Mouse (Mus musculus) macrophage (primary cell): ENCODE measurements around the gene Cdk19. TPM values are rescaled to one million over a fixed set of nuclear protein-coding genes. Genes with fewer than 3 reads are reported as not detected.
"Not testable (repeated sequence)": the region's sequence is repeated elsewhere in the genome, so short reads cannot be mapped to it uniquely, and the experiment has no call there.

ENCODE experiments used
- H3K27ac ChIP-seq: fragments of 350-480 bp; formaldehyde crosslinking; 2 replicates; pipeline ENCODE4 v1.9.0; 2021
- H3K36me3 ChIP-seq: fragments of 350-480 bp; formaldehyde crosslinking; 2 replicates; pipeline ENCODE4 v1.9.0; 2021; ENCODE audit errors: inconsistent target
- H3K4me3 ChIP-seq: fragments of 350-480 bp; formaldehyde crosslinking; 2 replicates; pipeline ENCODE4 v1.9.0; 2021; ENCODE audit errors: inconsistent target
- H3K79me2 ChIP-seq: fragments of 350-480 bp; formaldehyde crosslinking; 2 replicates; pipeline ENCODE4 v1.9.0; 2021; ENCODE audit errors: inconsistent target
- WGBS: methylation state at CpG from one replicate; pipeline ENCODE4 v1.1.7; 2026; ENCODE audit warnings: inconsistent platforms; ENCODE audit not compliant: missing documents; 5-methylcytosine and 5-hydroxymethylcytosine counted together
- polyA plus RNA-seq: library from polyadenylated mRNA; stranded (reverse); fragments of 250-400 nt; gene quantifications from 3 replicates; pipeline ENCODE4 v1.2.4, GENCODE M21; 2018; ENCODE audit warnings: inconsistent platforms

Cdk19 gene
- polyA plus RNA-seq, 1 experiment from 2014 or later: 14.5 TPM

- H3K79me2 ChIP-seq, H3K27ac ChIP-seq, H3K36me3 ChIP-seq, H3K4me3 ChIP-seq: not testable (repeated sequence)
- 93% methylated on average over 7 of the region's 7 CpGs for WGBS
These were observed 173.6 kb downstream of the Cdk19 start for GRCm38 (mm10) chr10:40512996-40513395.

GRCm38 (mm10) chr10:40515225-40515681 lies 175.9 kb downstream of the Cdk19 start:
- H3K27ac ChIP-seq: no peak overlapping the region
- H3K79me2 ChIP-seq: no peaks in the 10 kb centered on the region
- H3K4me3 ChIP-seq: no peak overlapping the region
- no peaks in the 10 kb centered on the region for H3K36me3 ChIP-seq
- 37% methylated on average over 5 of the region's 5 CpGs for WGBS

GRCm38 (mm10) chr10:40516421-40516820 lies 177.1 kb downstream of the Cdk19 start:
- H3K27ac ChIP-seq: no peak overlapping the region
- H3K36me3 ChIP-seq: no peaks in the 10 kb centered on the region
- H3K79me2 ChIP-seq: no peaks in the 10 kb centered on the region
- no peak overlapping the region for H3K4me3 ChIP-seq
- 60% methylated on average over 4 of the region's 4 CpGs for WGBS

- 88% methylated on average over 4 of the region's 4 CpGs for WGBS
These were observed 180.2 kb downstream of the Cdk19 start for GRCm38 (mm10) chr10:40519586-40519985.

GRCm38 (mm10) chr10:40521579-40521978 lies 182.2 kb downstream of the Cdk19 start:
- WGBS: 55% methylated on average over 11 of the region's 12 CpGs
- Histone ChIP-seq H3K79me2 (no peaks in the 10 kb centered on the region), H3K27ac (peak overlapping the region; percentile 28)

More at GRCm38 (mm10) chr10:40519586-40519985, 180.2 kb downstream of the Cdk19 start:
- Histone ChIP-seq H3K79me2 (no peaks in the 10 kb centered on the region), H3K36me3 (no peaks in the 10 kb centered on the region), H3K27ac (no peak overlapping the region), H3K4me3 (no peak overlapping the region)

GRCm38 (mm10) chr10:40523312-40523975 lies 184.1 kb downstream of the Cdk19 start:
- no peak overlapping the region for H3K4me3 ChIP-seq
- no peaks in the 10 kb centered on the region for H3K36me3 ChIP-seq
- WGBS: 90% methylated on average over 6 of the region's 7 CpGs
- H3K79me2 ChIP-seq: no peaks in the 10 kb centered on the region
- 0 out of 2 replicates have a peak overlapping the region, but pooled peaks have one; percentile 3 for H3K27ac ChIP-seq

More at GRCm38 (mm10) chr10:40521579-40521978, 182.2 kb downstream of the Cdk19 start:
- no peaks in the 10 kb centered on the region for H3K36me3 ChIP-seq
- no peak overlapping the region for H3K4me3 ChIP-seq

- H3K36me3 ChIP-seq: no peaks in the 10 kb centered on the region
- WGBS: 32% methylated on average over 9 of the region's 9 CpGs
- H3K4me3 ChIP-seq: no peak overlapping the region
- H3K79me2 ChIP-seq: no peaks in the 10 kb centered on the region
- peak overlapping the region; percentile 19 for H3K27ac ChIP-seq
These were observed 184.9 kb downstream of the Cdk19 start for GRCm38 (mm10) chr10:40524032-40524806.

- H3K27ac ChIP-seq: peak overlapping the region; percentile 72
- 20% methylated on average over 10 of the region's 10 CpGs for WGBS
These were observed 185.6 kb downstream of the Cdk19 start for GRCm38 (mm10) chr10:40524991-40525390.

GRCm38 (mm10) chr10:40525616-40526155 lies 186.3 kb downstream of the Cdk19 start:
- H3K36me3 ChIP-seq: no peaks in the 10 kb centered on the region
- H3K79me2 ChIP-seq: no peaks in the 10 kb centered on the region
- 6% methylated on average over 9 of the region's 9 CpGs for WGBS
- H3K27ac ChIP-seq: peak overlapping the region; percentile 72
- H3K4me3 ChIP-seq: no peak overlapping the region

More at GRCm38 (mm10) chr10:40524991-40525390, 185.6 kb downstream of the Cdk19 start:
- Histone ChIP-seq H3K4me3 (no peak overlapping the region), H3K36me3 (no peaks in the 10 kb centered on the region), H3K79me2 (no peaks in the 10 kb centered on the region)

GRCm38 (mm10) chr10:40526301-40526761 lies 187.0 kb downstream of the Cdk19 start:
- Histone ChIP-seq H3K4me3 (no peak overlapping the region), H3K79me2 (no peaks in the 10 kb centered on the region), H3K27ac (peak overlapping the region; percentile 72), H3K36me3 (no peaks in the 10 kb centered on the region)
- WGBS: 17% methylated on average over 8 of the region's 8 CpGs

- 82% methylated on average over 3 of the region's 3 CpGs for WGBS
- Histone ChIP-seq H3K36me3 (no peaks in the 10 kb centered on the region), H3K27ac (peak overlapping the region; percentile 12; the same call in 1 of the 2 replicates), H3K79me2 (no peaks in the 10 kb centered on the region), H3K4me3 (no peak overlapping the region)
These were observed 187.6 kb downstream of the Cdk19 start for GRCm38 (mm10) chr10:40526986-40527385.

- Histone ChIP-seq H3K4me3 (no peak overlapping the region), H3K27ac (0 out of 2 replicates have a peak overlapping the region, but pooled peaks have one; percentile 12)
- WGBS: 8% methylated on average over 8 of the region's 8 CpGs
These were observed 188.2 kb downstream of the Cdk19 start for GRCm38 (mm10) chr10:40527573-40527972.

GRCm38 (mm10) chr10:40528668-40529067 lies 189.3 kb downstream of the Cdk19 start:
- Histone ChIP-seq H3K36me3 (no peaks in the 10 kb centered on the region), H3K79me2 (no peaks in the 10 kb centered on the region), H3K27ac (no peak overlapping the region), H3K4me3 (no peak overlapping the region)
- WGBS: 91% methylated on average over 8 of the region's 10 CpGs

More at GRCm38 (mm10) chr10:40527573-40527972, 188.2 kb downstream of the Cdk19 start:
- no peaks in the 10 kb centered on the region for H3K36me3 ChIP-seq
- no peaks in the 10 kb centered on the region for H3K79me2 ChIP-seq

- Histone ChIP-seq H3K4me3 (no peak overlapping the region), H3K27ac (no peak overlapping the region), H3K79me2 (no peaks in the 10 kb centered on the region), H3K36me3 (no peaks in the 10 kb centered on the region)
- 15% methylated on average over 6 of the region's 6 CpGs for WGBS
These were observed 190.3 kb downstream of the Cdk19 start for GRCm38 (mm10) chr10:40529617-40530016.
